Mouse (Mus musculus): ENCODE results near the gene Rps8. TPM values are rescaled to one million over a fixed set of nuclear protein-coding genes. Genes with fewer than 3 reads are reported as not detected.
A peak's percentile ranks its signal among the peaks of the same experiment; 100 is the strongest.
"Not testable (repeated sequence)": the region's sequence is repeated elsewhere in the genome, so short reads cannot be mapped to it uniquely, and the experiment has no call there.

Gene Rps8
- total RNA-seq (2022) = 100 to 1,000 TPM; 504 to 617 (median 566) TPM

DNA sequence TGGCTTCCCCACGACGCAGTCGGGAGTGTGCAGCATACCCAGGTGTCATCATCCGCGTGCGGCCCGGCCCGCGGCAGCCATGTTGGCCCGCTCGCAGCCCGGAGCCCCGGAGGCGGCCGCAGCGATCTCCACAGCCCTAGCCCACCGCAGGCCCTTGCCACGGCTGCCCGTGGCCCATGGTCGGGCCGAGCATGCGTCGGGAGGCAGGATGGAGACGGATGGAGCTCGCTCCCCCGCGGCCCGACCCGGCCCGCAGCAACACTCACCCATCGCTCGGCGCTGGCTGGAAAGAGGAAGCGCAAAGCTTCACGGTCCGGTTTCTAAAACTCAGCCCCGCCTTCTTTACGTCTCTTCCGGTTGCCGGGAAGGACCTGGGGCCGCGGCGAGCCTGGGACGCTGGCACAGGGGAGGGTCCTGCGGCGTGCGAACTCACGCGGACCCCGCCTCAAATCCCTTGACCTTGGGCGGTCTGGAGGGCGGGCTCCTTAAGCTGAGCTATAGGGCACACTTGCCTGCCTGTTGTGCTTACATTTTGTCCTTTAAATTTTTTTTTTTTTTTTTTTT is at the start of gene Rps8:
TSS of gene Rps8 (minus strand) at position 452 of the 564 bp plus-strand sequence.
- peak; percentile 88 for DNase-seq (ENCODE audit: low spot score)

DNA sequence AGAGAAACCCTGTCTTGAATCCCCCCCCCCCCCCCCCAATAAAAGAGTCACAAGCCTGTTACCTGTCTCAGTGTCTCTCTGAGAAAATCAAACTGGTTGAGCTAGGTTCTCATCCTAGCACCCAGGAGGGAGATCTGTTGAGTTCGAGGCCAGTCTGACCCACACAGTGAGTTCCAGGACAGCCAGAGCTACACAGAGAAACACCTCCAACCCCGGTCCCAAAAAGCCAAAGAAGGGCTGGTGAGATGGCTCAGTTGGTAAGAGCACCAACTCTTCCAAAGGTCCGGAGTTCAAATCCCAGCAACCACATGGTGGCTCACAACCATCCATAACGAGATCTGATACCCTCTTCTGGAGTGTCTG is 46.9 kb upstream of the Rps8 start:
- DNase-seq (ENCODE audit: low spot score) = no peak

DNA sequence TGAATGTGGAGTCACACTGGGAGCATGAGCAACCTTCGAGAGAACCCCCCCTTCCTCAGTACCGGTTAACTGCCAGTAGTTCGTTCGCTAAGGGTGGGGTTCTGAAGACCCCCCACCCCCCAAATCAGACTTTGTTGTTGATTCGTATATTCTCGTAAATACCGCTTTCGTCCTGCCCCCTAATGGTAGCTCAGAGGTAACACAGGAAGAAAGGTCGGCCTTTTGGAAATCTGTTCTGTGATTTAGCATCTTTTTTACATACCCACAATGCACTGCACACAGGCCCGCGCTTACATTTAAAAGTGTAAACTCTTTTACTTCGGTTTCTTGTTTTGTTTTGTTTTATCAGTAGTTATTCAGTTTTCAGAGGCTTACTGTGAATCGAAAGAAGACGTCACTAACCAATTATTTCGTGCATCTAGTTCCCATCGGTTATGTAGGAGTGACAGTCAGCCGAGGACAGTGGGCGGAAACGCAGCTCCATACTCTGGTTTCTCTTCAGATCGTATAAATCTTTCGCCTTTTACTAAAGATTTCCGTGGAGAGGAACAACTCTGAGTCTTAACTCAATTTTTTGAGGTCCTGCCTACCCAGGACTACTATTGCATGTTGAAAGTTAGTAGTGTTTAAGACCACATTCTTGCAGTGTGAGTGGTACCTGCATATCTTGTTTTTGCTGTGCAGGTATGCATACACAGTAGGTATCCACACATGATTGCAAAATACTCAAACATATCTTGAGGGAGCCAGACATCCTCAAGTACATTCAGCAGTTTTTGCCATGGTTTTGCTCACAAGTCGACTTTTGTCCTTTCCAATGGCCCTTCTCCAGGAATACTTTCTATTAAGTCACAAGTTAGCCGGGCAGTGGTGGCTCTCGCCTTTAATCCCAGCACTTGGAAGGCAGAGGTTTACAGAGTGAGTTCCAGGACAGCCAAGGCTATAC is 46.3 kb upstream of the Rps8 start:
- peak; percentile 67 for DNase-seq (ENCODE audit: low spot score)

DNA sequence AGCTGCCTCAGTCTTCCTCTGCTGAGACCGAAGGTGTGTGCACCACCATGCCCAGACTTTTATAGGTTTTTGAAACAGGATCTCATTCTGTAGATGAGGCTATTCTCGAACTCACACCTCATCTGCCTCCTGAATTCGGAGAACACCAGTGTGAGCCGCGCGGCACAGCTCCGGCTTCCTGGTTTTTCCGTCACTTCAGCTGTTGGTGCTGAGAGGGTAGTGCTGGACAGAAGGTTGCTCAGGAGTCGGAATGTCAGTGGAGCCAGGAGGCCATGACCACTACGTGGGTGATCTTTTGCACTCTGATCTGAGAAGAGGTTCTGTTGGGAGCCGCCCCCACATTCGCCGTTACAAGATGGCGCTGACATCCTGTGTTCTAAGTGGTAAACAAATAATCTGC is 35.8 kb upstream of the Rps8 start:
- DNase-seq (ENCODE audit: low spot score) = no peak

DNA sequence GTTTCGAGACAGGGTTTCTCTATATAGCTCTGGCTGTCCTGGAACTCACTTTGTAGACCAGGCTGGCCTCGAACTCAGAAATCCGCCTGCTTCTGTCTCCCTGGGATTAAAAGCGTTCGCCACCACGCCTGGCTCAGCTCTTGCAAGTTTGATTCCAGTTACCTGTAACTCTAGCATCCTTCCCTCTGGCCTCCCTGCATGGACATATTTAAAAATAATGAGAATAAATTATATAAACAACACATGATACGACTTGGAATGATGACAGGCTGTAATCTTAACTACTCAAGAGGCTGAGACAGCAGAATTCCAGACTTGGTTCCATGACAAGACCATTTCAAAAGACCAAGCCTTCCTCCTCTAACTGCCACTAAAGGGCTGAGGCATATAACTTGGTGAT is 34.6 kb upstream of the Rps8 start:
- no peak for DNase-seq (ENCODE audit: low spot score)

DNA sequence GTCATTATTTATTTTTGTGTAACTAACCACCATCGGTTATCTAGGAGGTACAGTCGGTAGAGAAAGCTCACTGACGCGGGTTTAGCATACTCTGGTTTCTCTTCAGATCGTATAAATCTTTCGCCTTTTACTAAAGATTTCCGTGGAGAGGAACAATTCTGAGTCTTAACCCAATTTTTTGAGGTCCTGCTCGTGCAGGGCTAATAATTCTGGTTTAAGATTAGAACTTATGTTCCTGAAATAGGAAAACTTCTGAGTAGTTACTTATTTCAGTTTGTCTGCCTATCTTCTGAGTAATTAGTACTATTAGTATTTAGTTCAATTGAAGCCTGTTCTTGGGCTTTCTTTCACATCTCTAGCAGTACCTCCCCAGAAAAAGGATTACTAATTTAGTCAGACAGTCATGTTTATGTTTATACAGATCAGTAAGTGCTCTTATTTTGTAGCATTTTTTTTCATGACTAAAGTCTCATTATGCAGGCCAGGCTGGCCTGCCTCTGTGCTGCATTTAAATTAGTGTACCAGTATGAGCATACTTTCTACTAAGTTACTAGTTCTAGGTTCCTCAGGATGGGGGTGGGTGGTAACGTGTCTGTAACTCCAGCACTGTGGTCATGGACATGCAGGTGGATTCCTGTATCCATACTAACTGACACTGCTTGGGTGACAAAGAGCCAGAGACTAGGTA is 34.0 kb upstream of the Rps8 start:
- peak; percentile 8 for DNase-seq (ENCODE audit: low spot score)

DNA sequence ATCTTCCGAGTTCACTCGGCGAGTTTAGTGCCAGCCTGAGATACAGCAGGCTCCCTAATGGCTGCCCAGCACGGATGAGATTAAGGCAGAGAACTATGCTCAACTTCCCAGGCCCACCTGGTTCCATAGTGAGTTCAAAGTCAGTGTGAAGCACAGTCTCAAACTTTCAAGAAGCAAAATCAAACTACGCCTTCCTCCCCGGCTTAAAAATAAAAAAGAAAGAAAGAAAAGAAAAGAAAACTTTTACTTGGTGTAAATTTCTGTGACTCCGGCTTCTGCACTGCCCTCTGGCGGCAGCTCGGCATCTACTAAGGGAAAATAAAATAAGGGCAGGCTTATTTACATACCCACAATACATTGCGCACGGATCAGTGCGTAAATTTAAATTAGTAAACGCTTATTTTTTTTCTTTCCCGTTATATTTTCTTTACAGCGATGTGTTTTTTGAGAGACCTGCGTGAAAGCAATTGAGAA is 33.4 kb upstream of the Rps8 start:
- DNase-seq (ENCODE audit: low spot score) = peak; percentile 89

DNA sequence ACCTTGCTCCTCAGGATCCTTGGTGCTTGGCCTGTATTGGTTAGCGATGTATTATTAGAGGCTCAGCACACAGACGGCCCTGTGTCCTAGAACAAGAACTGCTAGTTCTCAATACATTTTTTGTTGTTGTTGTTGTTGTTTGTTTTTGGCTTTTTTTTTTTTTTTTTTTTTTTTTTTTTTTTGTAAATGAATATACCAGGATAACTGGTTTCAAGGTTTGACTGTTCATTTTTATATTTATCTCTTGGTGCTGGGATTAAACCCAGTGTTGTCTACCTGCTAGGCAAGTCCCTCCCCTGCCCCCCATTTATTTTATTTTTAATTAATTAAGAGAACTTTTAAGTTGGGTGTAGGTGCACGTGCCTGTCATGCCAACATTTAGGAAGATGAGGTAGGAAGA is 32.9 kb upstream of the Rps8 start:
- DNase-seq (ENCODE audit: low spot score) = no peak

DNA sequence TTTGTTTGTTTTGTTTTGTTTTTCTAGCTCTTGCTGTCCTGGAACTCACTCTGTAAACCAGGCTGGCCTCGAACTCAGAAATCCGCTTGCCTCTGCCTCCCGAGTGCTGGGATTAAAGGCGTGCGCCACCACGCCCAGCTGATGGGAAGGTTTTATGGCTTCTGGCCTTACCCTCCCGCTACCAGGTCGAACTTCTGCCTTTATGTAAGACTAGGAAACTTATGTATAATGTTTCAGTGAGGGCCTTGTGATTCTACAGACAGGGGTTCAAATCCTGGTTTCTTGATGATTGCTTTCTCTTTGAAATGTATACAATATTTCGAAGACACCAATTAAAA is 26.7 kb upstream of the Rps8 start:
- DNase-seq (ENCODE audit: low spot score) = not testable (repeated sequence)

DNA sequence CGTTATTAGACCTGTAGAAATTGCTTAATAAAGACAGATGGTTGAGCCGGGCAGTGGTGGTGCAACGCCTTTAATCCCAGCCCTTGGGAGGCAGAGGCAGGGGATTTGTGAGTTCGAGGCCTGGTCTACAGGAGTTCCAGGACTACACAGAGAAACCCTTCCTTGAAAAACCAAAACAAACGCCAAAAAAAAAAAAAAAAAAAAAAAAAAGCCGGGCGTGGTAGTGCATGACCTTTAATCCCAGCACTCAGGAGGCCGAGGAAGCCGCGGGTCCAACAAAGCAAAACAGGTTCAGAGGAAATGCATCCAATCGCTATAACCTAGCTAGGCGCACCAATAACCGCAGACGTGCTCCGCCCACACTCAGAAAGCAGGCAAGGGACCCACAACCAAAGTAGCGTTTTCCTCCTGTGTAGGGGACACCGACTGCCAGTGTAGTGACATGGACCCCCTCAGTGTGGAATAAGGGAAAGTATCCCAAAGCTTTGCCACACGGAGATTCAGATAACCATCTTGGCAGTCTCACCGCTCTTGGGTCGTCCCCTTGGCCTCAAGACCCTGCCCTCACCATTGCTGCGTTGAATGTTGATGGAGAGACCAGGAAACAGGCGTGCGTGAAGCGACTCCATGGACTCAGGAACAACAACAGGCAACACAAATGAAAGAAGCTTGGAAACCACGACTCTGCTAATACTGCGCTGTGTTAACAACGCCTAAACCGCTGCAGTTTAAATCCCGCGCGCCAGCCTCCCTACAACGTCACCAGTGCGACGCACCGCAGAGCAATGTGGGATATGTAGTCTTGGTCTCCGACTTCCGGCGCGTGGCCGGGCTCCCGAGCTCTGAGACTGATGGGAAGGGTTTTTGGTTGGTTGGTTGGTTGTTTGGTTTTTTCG is 26.1 kb upstream of the Rps8 start, which contains the start of gene Kif2c:
TSS of gene Kif2c (minus strand) at position 777 of the 896 bp plus-strand sequence.
- peak; percentile 93 for DNase-seq (ENCODE audit: low spot score)

DNA sequence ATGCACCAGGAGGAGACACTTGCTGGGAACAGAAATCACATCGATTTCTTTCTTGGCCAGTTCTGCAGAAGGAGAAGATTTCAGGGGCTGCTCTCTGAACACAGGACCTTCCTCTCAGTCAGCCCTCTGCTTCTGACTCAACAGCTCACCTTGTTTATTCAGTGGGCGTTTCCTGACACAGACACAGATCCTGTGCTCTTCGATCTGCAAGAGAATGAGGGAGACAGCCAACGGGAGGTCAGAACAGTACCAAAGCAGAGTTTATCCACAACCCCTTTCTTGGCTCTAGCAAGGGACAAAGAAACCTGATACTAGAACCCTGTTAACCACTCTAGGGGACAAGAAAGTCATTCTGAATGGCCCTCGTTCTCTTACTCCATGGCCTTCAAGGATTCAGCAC is 13.9 kb upstream of the Rps8 start:
- DNase-seq (ENCODE audit: low spot score) = no peak

DNA sequence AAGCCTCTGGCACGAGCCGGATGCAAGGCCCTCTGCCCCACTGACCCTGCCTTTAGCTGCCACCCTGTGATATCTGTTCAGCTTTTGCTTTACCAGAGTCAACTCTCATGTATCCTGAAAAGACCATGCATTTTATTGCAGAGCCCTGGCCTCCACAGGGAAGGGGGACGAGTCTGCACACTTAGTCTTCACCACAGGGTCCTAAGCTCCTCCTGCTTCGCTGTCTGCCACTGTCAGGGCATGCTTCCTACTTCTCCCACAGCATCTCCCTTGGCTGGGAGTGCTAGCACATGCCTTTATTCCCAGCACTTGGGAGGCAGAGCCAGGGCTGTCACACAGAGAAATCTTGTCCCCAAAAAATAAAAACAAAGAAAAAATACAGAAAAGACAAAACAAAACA is 5.1 kb upstream of the Rps8 start:
- no peak for DNase-seq (ENCODE audit: low spot score)

DNA sequence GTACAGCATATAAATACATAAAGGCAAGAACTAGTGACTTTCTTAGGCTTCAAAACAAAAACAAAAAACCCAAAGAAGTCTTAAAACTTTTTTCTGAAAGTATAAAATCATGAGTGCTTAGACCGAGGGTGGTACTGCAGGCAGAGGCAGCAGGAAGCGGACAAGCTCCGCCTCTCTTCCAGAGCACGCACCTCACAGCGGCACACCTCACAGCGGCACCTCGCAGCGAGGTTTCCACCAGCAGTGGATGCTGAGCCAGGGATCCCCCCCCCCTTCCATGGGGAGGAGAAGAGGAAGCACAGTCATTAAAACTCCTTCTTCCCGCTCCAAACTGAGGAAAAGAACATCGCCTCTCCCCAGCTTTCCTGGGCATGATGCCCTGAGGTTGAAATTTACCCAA is 3.6 kb upstream of the Rps8 start:
- no peak for DNase-seq (ENCODE audit: low spot score)

DNA sequence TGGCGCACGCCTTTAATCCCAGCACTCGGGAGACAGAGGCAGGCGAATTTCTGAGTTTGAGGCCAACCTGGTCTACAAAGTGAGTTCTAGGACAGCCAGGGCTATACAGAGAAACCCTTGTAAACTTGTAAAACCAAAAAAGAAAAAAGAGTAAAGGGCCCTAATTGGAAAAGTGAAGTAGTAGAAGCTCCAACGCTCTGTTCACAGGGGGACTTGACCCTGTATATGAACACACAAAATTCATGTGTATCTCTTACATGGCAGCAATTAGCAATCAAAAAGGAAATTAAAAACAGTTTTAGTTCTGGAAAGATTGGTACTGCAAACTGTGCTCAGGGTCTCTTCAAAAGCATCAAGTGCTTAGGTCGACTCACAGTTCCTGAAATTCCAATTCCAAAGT is 329 bp upstream of the Rps8 start:
- no peak for DNase-seq (ENCODE audit: low spot score)

DNA sequence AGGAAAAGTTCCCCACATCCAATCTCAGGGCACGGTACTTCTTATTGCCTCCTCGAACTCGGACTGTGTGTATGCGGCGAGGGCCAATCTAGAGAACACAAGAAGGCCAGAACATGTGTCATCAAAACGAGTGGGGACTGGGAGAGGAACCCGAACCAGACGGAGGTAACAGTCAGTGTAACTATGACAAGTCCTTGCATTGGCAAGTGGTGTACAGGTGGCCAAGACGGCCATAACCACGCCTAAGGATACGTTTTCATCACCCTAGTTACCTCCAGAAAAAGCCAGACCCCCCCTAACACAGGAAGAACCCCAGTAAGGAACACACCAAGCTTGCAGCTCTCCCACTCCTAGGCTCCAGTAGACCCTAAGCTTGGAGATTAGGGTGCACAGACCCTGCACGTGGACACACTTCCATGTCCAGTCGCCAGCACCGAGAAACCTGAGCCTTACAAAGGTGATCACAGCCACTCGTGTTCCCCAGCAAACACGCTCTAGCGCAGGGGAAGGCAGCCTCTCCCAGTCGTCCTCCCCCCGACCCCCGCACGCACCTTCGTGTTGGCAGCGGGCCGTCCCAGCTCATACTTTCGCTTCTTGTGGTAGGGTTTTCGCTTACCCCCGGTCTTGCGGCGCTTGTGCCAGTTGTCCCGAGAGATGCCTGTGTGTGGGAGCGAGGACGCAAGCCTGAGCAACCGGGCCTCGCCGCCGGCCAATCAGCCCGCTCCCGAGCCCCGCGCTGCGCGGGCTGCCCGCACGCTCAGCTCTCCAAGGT is 837 bp downstream of the Rps8 start:
- DNase-seq (ENCODE audit: low spot score) = no peak

DNA sequence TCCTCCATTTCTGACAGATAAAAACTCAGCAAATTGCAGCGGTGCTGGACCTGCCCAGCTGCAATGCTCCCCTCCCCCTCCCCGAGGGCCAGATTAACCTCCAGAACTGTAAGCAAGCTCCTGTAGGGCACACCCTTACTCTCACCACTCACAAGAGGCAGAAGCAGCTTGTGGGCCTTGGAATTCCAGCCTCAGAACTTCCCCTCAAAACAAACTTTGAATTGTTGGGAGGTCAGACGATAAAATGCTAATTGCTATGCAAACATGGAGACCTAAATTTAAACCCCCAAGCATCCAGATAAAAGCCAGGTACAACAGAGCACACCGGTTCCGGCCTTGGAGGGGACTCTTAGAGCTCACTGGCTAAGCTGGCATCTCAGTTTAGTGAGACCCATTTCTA is 3.3 kb downstream of the Rps8 start:
- DNase-seq (ENCODE audit: low spot score) = no peak

DNA sequence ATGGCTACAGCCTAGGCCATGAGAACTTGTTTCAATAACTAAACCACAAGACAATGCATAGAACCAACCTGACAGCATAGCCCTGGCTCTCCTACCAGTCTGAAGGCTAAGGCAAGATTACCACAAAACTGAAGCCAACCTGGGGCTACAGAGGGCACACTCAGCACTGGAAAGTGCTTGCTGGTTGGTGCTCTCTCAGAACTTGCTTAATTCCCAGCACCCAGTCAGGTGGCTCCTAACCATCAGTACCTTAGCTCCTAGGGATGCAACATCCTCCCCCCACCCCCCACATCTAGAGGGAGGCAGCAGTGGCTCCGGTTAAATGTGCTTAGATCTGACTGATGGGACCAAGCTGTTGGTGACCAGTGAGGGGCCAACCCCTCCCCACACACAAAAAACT is 4.6 kb downstream of the Rps8 start:
- DNase-seq (ENCODE audit: low spot score) = no peak

DNA sequence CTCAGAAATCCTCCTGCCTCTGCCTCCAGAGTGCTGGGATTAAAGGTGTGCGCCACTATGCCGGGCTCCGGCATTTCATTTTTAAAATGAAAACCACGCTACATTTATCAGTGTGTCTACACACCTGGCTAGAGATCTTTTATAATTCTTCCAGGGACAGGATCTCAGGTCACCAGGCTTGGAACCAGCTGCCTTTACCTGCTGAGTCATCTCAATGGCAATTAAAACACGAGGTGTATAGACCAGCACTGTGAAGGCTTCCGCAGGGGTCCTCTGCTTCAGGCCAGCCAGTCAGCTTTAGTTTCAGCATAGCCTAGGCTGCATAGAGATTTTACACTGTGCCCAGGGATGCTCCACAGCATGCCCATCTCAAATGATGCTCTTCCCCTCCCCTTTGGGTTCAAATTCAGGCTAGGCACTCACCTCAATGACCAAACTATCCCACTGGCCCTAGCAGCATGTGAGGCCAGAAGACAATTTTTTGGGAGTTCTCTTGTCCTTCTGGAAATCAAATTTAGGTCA is 5.8 kb downstream of the Rps8 start:
- no peak for DNase-seq (ENCODE audit: low spot score)

DNA sequence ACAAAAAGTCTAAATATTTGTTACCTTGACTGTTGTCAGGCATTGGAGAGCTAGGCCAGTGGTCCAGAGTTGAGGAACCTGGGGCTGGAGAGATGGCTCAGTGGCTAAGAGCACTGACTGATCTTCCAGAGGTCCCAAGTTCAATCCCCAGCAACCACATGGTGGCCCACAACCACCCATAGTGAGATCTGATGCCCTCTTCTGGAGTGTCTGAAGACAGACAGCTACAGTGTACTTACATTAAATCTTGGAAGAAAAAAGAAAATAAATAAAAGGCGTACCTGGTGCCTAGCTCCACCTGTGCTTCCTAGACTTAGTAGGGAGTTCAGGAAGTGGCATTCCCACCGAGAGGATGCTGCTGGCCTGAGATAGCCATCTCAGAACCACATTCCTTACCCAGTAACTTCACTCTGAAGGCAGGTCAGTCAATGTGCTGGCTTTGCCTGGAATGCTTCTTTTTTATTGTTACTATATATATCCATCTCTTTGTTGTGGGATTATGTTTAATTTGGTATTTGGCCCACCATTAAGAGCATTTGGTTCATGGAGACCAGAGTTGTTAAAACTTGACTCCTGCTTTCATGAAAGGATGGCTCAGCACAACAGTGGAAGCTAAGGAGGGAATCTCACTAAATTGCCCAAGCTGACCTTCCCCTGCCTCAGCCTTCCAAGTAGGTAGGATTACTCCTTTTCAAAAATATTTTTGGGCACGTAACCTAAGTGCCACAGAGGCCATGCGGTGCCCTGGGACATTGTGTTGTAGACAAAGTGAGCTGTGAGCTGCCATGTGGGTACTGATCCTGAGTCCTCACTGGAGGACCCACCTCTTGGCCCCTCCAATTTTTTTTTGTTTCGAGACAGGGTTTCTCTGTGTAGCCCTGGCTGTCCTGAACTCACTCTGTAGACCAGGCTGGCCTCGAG is 6.5 kb downstream of the Rps8 start:
- DNase-seq (ENCODE audit: low spot score) = no peak

Data from heart, adult 8-10 months (tissue).